12 mouse cellular contexts compared by ENCODE assay signal in the genomic region with DNA sequence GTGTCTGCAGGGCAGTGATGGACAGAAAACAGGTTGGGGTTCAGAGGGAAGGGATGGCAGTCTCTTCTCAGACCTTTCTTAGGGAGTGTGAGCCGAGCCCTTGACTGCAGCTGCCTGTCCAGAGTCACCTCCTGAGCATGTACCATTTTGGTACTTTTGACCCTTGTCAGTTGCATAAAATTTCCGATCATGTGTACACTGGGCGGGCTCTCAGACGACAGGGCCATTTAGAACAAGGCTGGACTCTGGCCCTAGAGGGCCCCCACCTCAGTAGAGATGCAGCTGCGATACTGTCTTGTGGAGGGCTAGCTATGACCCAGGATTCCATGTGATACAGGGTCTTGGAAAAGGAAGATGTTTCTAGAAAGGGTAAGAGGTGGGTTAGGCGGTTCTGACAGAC.
"Had no signal": no experiment of that assay in that cellular context is flagged by ENCODE, and none has a peak within 500 bp of the region (broad histone marks: within the 10 kb centered on the region; RNA-seq: fewer than 3 reads in every experiment).

No protein-coding gene starts in this region.

- H3K9ac ChIP-seq: hindbrain, embryonic 15.5 days; limb, embryonic 15.5 days; lung, embryonic 15.5 days; neural tube, embryonic 13.5 days had no signal

- H3K27ac ChIP-seq: hindbrain, embryonic 15.5 days had no signal

- H3K4me3 ChIP-seq: hindbrain, embryonic 15.5 days; limb, embryonic 15.5 days; lung, embryonic 15.5 days; neural tube, embryonic 13.5 days had no signal

- DNase-seq: kidney, adult 8-10 months; kidney, postnatal 25 days; layer of hippocampus, adult 9-11 months; layer of hippocampus, postnatal 36 days; midbrain, embryonic 14.5 days; right cerebral cortex, postnatal 14 days; thymus, adult 18-20 months; thymus, postnatal 25 days had no signal

- H3K9me3 ChIP-seq: hindbrain, embryonic 15.5 days; limb, embryonic 15.5 days; lung, embryonic 15.5 days had no signal

- H3K27me3 ChIP-seq: hindbrain, embryonic 15.5 days; limb, embryonic 15.5 days; lung, embryonic 15.5 days; neural tube, embryonic 13.5 days had no signal

- H3K4me2 ChIP-seq: hindbrain, embryonic 15.5 days; limb, embryonic 15.5 days; lung, embryonic 15.5 days; neural tube, embryonic 13.5 days had no signal
